Mouse (Mus musculus): ENCODE data around the gene Aco1. TPM values are rescaled to one million over a fixed set of nuclear protein-coding genes. Genes with fewer than 3 reads are reported as not detected.

Aco1 gene
- total RNA-seq, 2 experiments from 2014 or later, result 43.7 to 45.9 TPM

DNA sequence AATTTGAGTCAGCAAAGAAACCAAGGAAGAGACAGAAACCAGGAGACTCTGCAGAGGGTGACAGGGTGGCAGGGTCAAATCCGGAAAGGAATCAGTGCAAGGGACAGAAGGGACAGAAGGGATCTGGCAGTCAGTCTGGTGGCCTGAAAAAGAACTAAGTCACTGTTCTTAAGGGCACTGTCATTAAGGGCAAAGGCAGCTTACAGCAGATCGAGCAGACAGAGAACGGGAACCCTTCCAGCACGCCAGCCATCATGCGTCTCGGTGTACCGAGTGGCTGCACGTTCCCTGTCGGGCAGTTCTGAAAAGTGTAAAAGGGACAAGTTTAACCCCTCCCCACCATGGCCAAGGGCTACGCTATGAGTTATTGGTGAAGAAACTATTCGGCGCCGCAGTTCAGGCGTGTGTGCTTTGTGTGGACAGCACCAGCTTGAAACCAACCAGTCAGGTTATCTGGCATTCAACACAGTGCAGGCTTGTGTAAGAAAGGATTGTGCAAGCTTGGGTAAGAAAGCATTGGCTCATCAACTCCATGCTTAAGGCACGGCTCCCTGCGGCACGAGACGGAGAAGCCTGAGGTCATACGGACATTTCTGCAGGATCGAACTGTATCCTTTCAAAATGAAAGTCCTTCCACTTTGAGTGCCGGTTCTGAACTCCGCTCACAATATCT is 62.5 kb downstream of the Aco1 start:
- no peak for DNase-seq
- intact Hi-C loops (cut with DNase I), result no loop called here

DNA sequence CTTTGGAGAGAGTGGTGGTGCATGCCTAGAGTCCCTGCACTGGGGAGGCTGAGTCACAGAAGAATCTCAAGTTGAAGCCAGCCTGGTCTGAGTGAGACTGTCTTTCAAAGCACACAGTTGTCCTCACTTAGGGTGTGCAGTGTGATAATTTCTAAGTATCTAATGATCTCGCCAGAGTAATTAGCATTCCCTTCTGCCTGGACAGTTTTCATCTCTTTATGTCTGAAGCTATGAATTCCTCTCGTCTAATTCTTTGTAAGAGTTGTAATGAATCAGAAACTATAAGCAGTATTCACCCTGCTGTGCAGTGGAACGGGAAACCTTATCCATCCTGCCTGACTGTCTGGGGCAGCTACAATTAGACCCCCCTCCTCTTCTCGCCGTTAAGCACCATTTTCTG is 64.8 kb downstream of the Aco1 start:
- intact Hi-C loops (cut with DNase I), result no loop called here
- no peak for DNase-seq

DNA sequence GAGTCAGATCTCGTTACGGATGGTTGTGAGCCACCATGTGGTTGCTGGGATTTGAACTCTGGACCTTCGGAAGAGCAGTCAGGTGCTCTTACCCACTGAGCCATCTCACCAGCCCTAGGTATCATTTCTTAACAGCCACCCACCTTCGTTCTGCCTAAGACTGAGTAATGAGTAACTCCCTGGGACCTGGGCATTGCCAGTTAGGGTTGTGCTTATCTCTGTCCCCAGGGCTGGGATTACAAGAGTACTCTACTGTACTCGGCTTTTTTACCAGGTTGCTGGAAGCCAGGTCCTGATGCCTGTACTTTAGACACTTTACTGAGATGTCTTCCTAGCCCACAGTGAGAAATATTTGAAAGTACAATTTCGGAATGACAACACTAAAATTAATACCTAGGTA is 69.3 kb downstream of the Aco1 start:
- intact Hi-C loops (cut with DNase I), result no loop called here
- no peak for DNase-seq

DNA sequence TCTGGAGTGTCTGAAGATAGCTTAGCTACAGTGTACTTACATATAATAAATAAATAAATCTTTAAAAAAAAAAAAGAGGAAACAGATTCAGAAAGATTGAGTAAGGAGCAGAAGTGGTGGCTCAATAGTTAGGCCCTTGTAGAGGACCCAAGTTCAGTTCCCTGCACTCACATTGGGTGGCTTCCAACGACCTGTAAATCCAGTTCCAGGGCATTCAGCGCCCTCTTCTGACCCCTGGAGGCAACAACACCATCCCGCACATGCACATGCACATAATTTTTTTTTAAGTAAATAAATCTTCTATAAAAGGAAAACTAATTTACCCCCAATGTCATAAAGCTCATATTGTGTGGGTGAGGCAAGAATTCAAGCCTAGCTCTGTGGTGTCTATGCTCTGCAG is 75.0 kb downstream of the Aco1 start:
- DNase-seq, result no peak
- intact Hi-C loops (cut with DNase I), result loop anchor here (5.0 kb wide), 1 partner anchor 69 kb away; no protein-coding TSS in a partner anchor

DNA sequence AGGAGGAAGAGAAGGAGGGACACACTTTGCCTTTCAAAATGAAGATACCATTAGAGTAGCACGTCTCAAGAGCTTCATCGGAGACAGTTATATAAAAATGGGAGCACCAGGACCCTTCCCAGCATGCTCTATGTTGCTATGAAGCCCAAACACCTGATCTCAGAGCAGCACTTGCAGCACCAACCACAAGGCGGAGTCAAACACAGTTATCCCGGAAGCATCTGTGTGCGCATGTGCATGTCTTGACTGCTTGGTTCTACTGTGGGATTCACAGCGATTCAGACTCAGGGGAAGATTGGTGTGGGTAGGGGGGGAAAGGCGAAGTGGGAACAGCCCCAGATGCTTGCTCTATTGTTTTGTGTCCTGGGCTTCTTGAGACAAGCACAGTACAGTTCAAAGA is 75.5 kb downstream of the Aco1 start:
- intact Hi-C loops (cut with DNase I), result loop anchor here (5.0 kb wide), 1 partner anchor 69 kb away; no protein-coding TSS in a partner anchor
- peak; percentile 16 to 37 for DNase-seq

DNA sequence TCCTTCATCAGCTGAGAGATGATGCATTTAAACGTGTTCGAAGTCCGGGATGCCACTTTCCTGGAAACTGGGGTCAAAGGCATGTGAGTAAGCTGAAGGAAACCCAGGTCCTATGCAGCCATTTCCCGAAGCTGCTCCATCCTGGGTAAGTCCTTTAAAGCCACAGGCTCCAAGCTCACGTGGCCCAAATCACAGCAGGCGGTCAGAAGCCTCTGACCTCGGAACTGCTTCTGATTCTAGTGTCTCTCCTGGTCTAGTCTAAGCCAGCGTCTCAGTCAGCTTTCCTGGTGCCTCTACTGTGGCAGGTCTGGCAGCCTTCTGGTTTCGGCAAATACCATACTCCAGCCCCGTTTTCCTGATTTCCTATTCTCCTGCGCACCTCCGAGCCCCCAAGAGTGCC is 77.6 kb downstream of the Aco1 start:
- intact Hi-C loops (cut with DNase I), result no loop called here
- no peak for DNase-seq

DNA sequence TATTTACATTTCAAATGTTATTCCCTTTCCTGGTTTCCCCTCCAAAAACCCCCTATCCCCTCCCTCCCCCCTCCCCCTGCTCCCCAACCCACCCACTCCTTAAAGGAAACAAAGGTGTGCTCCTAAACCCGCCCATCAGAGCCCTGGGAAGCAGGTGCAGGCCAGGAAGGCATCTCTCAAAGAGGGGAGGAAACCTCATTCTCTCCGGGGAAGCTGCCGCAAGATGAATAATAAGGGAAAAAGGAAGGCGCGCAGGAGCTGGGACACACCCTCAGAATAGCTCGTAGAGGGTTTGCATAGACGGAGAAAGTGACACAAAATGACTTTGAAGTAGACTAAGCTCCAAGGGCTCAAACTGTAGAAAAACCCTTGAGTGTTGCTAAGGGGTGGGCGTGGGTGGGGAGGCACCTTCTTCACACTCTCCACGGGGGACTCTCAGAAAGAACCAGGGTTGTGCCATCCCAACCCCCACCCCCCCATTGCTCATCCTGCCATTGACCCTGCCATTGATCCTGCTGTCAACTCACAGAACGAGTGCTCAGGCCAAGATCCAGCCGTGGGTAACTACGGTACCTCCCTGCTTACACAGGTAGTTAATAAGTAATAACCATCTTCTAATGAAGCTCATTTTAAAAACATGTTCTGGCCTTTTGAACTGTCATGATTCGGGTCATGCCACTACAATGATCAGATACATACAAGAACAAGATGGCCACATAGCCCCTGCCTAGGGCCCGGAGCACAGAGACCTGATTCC is 78.3 kb downstream of the Aco1 start:
- intact Hi-C loops (cut with DNase I), result no loop called here
- DNase-seq, result no peak

DNA sequence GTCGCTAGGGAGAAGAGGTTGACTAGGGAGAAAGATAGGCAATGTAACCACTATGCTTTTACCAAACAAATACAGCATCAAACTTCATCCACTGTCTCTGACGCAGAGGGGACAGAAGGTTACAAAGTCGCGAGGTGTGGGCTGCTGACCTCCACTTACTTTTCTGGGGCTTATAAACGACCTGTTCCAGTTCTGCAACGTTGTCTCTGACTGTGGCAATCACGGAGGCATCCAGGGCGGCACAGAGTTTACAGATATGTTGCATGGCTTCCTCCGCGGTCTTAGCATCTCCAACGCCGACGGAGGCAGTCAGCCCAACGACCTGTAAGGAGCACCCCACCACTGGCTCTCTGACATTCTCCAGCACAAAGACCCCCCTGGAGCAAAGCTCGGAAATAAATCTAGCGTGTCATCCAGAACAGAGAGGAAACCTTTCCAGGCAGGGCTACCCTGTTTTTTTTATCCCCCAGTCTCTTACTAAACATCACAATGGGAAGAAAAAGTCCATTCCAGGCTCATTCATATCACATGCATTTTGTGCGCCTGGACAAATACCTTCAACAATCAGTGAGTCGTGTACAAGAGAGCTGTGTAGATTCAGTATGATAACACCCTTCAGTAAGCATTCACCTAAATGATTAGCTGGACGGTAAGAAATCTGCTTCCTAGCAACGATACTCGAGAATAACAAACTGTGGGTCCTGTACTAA is 79.2 kb downstream of the Aco1 start:
- intact Hi-C loops (cut with DNase I), result no loop called here
- no peak for DNase-seq

DNA sequence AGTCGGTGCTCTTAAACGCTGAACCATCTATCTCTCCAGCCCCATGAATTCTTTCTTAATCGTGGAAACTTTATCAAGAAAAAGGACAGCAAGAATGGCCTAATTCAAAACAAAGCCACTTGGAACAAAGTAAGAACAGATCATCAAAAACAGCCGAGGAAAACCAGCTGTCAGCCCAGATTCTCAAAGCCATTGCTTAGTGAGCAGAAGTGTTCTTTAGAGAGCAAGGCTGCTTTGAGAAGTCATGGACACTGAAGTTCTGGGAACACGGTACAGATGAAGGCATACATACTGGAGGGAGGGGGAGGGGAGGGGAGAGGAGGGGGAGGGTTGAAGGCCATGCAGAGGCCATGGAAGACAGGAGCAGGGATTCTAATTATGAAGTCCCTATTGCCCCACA is 83.2 kb downstream of the Aco1 start:
- no peak for DNase-seq
- intact Hi-C loops (cut with DNase I), result no loop called here

DNA sequence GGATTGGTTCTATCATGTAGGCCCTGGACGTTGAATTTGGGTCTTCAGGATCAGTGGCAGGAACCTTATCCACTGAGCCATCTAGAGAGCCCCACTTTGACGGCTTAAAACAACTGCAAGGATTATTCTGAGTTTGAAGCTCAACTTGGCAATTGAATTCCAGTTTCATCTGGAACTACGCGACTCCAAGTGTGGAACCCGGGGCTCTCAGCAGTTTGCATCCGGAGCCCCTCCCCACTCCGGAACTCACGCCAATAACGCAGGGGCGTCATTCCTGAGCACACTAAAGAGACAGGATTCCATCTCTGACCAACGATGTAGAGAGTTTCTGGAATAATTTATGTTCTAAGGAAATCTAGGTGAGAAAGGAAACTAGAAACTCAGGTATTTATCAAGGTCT is 84.2 kb downstream of the Aco1 start:
- intact Hi-C loops (cut with DNase I), result no loop called here
- DNase-seq, result no peak

DNA sequence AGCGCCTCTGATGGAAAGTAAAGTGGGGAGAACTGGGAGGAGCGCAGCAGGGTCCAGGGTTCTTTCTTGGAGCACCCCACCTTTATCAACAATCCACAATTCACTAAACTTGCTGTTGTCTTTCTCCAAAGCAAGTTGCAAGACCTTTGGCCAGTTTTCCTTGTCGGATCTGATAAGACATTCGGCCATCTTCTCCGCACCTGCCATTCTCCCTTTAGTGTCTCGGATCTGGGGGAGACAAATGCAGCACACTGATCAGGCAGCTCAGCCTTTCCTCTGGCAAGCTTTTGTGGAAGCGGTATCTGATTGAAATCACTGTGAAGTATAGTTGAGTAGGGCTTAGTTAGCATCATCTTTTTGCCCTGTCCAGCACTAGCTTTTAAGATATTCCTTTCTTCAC is 85.0 kb downstream of the Aco1 start:
- DNase-seq, result no peak
- intact Hi-C loops (cut with DNase I), result no loop called here

DNA sequence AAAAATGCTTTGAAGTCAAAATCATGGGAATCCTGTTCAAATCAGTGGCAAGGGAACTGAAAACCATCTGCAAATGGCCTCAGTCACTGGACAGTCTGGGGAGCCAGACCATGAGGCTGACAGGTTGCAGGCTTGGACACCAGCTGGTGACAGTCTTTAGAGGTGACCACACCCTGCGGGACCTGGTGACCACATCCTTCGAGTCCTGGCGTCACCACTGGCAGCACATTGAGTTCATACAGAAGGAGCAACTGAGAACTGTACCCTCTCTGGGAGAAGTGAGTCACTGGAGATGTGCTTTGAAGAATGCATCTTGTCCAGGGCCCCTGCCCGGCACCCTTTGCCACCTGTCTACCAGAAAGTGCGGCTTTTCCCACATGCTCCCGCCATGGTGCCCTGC is 86.8 kb downstream of the Aco1 start:
- intact Hi-C loops (cut with DNase I), result no loop called here
- peak in 1 of 2 experiments; percentile 11 for DNase-seq

DNA sequence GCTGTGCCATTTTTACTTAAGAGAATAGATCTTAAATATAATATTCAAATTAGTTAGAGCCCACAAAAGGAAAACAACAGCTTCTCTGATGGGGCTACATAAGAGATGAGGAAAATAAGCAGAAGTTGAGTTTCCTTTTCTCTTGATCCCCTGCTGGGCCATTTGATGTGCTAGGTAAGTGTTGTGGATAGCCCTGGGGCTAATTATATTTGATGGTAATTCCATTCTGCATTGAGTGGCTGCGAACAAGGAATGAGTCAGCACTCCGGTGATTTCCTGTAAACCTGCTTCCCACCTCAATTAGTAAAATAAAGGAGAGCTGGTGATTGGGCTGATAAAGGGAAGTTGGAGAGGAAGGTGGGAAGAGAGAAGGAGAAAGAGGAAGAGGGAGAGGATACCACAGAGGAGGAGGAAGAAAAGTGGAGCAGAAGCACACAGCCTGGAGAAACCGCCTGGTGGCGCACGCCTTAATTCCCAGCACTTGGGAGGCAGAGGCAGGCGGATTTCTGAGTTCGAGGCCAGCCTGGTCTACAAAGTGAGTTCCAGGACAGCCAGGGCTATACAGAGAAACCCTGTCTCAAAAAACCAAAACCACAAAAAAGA is 90.3 kb downstream of the Aco1 start:
- no peak for DNase-seq

DNA sequence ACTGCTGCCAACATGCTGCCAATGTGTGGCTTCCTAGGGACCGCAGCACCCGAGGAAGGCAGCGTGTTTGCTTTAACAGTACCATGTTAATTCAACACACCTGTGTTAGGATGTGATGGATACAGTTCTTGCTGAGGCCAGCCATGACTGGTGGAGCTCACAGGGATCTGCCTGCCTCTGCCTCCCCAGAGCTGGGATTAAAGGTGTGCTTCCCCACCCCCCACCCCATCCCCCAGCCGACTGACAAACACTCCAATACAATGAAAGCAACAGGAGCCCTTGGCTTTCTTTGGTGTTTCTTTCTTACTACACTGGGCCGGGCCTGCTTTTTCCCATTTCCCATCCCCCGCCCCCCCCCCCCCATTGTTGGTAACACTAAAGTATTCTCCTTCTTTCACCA is 91.4 kb downstream of the Aco1 start:
- intact Hi-C loops (cut with DNase I), result no loop called here
- DNase-seq, result no peak

More for the DNA sequence above, 90.3 kb downstream of the Aco1 start:
- intact Hi-C loops (cut with DNase I), result no loop called here

DNA sequence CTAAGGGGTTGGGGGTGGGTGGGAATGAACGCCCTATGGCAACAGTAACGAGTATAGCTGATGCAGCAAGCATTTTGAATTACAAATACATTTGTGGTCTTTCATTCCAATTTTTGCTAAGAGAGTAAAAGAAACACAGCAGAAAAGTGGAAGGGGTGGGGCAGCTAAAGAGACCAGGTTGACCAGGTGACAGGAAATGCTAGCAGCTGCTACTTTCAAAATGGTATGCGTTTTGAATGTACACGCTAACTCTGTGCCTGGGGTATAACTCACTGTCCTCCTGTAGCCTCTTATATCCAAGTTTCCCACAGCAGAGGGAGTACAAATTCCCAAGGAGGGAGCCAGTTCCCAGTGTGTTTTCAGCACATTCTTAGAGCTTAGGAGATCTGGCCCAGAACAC is 93.9 kb downstream of the Aco1 start:
- intact Hi-C loops (cut with DNase I), result no loop called here
- DNase-seq, result no peak

DNA sequence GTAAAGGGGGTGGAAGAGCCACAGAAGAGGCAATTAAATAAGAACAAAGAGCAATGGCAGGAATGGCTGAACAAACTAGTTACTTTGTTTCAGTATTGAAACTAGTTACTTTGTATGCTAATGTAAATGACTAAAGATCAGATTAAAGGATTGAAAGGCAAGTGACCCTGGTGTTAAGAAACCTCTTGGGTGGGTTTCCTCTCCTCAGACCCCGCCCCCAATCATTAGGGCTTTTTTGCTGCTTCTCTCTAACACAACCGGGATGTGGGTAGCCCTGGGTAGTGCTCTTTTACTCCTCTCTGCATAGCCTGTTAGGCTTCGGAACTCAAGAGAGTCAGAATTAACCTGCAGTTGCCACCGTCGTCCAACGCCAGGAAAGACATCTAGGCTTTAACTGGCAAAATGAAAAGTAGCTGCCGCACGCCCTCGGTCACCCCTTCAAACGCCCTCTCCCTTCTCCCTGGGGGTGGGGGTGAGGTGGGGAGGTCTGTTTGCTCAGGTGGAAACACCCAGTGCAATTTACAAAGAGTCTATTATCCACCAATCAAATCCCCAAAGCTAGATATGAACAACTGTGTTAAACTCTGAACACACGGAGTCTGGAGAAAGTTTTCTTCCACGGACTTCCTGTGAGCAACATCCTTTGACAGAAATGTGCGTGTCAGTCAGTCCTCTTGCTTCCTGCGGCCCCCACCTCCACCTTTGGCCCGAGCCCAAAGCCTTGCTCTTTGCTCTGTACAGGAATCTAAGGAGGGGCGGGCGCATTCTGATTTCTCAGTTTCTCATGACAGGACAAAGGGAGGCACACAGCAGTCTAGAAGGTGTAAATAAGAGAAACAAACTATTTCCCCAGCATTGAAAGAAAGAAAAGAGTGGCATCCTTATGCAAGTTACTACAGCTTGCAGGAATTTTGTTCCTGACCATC is 95.9 kb downstream of the Aco1 start:
- intact Hi-C loops (cut with DNase I), result loop anchor here (1.0 kb wide), 1 partner anchor 31 kb away; the partner anchor contains the start of genes Smim27 and Topors
- DNase-seq, result peak; percentile 68

DNA sequence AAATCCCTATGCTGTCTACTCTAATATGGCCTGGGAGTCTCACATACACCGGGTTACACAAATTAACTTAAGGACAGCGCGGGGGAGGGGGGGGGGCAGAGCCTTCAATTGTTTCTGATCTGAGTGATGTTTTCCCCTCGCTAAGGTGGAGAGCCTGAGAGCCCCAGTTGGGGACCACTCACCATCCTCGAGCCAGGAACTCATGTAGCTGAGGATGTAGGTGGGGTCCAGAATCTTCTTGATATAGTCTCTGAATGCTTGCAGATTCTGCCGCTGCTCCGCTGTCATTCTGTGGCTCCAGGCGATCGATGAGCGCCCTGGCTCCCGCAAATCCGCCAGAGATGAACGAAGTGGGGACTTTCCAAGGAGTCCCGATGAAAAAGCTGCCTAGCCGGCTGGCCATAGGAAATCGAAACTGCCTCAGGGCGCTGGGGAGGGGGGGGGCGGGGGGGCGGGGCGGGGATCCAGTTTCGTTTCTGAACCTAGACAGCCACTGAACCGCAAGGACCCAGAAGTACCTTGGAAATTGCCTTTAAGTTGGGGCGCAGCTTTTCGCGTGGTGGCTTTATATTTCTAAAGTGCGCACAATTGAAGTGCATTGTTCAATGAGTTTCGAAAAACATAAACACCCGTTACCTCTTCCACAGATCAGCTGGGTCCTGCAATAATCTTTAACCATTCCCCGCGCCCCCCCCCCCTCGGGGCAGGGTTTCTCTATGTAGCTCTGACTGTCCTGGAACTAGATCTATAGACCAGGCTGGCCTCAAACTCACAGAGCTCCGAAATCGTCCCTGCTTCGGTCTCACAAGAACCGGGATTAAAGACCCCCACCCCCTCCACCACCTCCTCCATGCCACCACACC is 96.8 kb downstream of the Aco1 start, which contains the start of gene Ddx58:
Gene Ddx58 (minus strand): TSS at position 420 of the 863 bp plus-strand sequence.
- DNase-seq, result peak; percentile 39 to 58
- intact Hi-C loops (cut with DNase I), result loop anchor here (1.0 kb wide), 1 partner anchor 30 kb away; the partner anchor contains the start of genes Smim27 and Topors

DNA sequence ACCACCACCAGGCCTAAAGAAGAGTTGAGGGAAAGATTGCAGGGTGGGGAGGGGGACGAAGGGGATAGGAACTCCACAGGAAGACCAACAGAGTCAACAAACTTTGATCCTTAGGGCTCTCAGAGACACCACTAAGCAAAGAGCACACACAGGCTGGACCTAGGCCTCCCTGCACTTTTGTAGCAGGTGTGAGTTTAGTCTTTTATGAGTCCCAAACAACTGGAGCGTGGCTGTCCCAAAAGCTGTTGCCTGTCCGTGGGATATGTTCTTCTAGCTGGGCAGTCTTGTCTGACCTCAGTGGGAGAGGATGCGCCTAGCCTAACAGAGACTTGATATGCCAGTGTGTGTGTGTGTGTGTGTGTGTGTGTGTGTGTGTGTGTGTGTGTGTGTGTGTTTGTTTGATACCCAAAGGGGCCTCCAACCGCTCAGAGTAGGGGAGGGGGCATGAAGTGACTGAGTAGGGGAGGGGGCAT is 97.4 kb downstream of the Aco1 start:
- intact Hi-C loops (cut with DNase I), result no loop called here
- DNase-seq, result peak in 1 of 2 experiments; percentile 17

DNA sequence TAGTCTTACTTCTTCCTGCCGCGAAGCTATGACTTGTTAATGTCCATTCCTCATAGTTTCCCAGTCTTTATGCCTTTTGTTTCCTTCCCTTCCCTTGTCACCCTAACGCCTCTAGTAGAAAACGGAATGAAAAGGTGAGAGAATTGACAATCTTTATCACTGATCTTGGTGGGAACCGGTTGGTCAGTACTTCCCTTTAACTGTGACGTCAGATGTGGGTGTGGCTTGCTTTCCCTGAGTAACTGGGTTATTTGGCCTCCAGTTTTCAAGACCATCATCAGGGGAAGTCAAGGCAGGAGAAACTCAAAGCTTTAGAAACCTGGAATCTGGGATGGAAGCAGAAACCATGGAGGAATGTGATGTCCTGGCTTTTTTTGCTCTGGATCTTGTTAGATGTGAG is 99.0 kb downstream of the Aco1 start:
- intact Hi-C loops (cut with DNase I), result no loop called here
- no peak for DNase-seq

Data from heart, postnatal 10 days (tissue).